Mouse (Mus musculus): ENCODE measurements at regions not wholly inside any gene's neighbourhood (a gene's known extent, or its start where the extent isn't known, plus 50 kb on each side); places are given as distances from the start of the nearest gene placed in this dataset.

DNA sequence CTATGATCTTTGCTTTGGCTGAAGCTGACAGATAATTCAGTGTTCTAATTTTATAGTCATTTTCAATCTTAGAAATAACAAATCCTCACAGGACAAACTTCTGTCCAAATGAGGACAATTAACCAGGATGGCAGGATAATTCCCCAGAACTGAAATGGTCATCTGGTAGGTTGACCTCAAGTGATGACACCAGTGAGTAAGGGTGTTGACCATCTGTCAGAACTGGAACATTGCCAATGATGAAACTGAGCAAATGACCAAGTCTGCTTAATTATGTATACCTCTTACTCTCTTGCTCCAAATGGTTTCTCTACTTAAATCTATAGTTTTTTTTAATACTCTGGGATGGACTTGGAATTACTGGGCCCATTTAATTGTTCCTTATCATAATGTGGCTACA is 1336.9 kb upstream of the Tenm3 start:
- DNase-seq (ENCODE audit: low read depth, low spot score), result peak; percentile 58

DNA sequence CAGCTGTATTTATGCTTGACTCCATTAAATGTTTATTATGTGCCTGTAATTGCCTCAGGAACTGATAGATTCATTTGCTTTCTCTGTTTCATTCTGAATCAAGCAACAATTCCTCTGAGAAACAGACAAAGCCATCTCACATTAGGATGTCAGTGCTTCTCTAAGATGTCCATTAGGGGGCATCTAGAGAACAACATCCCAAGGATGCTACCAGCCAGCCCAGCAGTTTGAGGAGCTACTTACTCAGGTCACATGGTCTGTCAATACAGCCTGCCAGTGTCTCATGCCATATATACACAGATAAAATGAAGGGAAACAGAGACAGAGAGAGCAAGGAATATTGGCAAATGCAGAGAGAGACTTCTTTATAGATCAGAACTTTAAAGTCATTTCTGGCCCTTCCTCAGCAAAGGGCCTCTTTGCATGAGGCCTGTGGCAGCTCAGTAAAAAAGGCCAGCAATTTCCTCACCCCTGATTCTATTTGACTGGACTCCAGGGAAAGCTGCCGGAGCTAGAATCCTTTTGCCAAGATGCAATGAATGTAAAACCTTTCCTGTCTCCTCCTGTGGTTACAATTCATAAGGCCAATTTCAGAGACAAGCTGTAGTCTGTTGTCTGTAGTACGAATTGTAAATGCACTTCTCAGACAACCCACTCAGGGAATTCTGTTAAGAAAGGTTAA is 1321.2 kb upstream of the Tenm3 start:
- peak; percentile 30 for DNase-seq (ENCODE audit: low read depth, low spot score)

DNA sequence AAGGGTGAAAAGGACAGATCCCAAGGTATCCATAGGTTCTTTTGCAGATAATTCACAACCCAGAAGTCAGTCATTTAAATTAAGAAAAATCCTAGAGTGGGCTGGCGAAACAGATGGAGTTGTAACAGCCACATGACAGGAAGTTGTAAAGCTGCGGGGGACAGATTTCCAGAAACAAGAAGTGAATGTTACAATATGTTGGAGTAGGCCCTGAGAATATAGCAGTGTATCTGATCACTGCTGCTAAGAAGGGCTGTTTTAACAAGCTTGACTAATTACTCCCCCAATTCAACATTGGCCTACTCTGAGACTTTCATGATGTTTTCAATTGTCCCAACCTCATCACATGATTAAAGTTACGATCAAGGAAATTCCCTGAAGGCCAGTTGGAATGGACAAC is 1317.3 kb upstream of the Tenm3 start:
- DNase-seq (ENCODE audit: low read depth, low spot score), result peak; percentile 22

DNA sequence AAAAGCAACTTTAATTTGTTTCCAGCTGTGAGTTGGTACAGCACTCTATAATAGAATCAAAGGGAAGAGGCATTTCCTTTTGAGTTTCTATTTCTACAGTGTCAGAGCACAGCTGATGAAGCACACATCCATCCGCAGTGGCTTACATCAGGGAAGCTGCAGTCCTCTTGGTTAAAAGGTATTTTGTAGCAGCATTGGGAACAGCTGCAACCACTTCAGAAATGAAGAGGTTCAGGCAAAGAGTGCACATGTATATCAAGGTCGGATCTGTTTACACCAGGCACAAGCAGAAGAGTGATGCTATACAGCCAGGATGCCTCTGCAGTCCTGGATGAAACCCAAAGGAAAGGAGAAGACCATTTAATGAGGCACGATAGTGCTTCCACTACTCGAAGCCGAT is 1316.6 kb upstream of the Tenm3 start:
- DNase-seq (ENCODE audit: low read depth, low spot score), result peak; percentile 27

DNA sequence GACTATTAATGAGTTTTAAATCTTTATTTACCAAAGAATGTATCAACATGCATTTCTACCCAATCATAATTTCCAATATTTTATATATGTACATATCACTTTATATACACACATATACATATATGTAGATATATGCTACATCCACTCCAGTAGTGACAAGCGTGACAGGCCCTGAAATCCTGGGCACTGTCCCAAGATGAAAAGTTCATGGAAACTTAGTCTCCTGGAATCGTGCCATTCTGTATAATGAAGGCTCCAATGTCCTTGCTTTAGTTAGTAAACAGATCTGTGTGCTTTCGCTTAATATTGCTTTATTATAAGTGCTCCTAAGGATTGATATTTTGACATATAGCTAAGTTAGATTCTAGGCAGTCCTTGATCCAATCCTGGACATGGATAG is 1296.1 kb upstream of the Tenm3 start:
- no peak for DNase-seq (ENCODE audit: low read depth, low spot score)

DNA sequence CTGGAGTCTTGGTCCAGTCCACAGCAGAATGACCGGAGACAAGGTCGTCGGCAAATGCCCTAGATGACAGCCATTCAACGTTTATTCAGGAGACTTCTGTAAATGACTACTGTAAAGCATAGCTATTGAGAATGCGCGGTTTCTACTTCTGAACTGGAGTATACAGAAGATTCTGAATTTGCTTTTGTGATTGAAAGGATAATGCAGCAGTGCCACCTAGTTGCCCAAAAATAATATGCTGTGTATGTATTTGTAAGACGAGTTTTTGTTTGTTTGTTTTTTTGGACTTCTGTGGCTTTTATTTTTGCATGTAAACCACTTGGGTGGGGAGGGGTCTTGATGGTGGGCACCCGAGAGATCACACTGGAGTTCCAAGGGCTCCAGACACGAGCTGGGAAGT is 1276.3 kb upstream of the Tenm3 start:
- DNase-seq (ENCODE audit: low read depth, low spot score), result peak; percentile 44

DNA sequence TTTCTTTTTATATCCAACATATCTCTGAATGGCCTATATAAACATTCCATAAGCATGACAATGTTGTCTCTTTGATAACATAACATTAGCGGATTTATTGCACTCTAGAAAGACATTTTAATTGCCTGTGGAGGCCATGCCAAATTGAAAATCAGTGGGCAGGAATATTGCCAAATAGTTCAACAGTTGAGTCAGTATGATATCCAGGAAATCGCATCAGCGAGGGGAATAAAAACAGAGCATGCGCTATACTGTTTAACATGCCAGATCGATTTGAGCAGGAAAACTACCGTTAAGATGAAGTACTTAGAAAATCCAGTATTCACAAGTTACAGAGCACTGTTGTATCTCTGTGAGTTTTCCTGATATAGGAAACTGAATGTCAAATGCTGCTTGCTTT is 1238.6 kb upstream of the Tenm3 start:
- DNase-seq (ENCODE audit: low read depth, low spot score), result peak; percentile 7

DNA sequence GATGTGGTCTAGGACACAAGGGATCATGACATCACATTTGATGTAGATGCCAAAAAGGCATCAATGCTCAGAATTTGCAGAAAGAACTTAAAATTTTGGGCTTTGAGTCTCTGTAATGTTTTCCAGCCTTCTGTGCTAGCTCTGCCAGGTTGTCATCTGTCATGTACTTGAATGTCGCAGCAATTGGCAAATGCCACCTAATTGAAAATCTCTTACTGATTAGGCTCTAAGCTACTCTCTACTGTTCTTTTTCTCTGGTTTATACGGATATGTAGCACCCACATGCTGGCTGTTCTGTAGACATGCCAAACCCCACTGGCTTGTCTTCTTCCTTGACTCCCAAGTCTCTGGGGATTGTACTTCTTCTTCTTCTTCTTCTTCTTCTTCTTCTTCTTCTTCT is 1193.3 kb upstream of the Tenm3 start:
- peak; percentile 18 for DNase-seq (ENCODE audit: low read depth, low spot score)

DNA sequence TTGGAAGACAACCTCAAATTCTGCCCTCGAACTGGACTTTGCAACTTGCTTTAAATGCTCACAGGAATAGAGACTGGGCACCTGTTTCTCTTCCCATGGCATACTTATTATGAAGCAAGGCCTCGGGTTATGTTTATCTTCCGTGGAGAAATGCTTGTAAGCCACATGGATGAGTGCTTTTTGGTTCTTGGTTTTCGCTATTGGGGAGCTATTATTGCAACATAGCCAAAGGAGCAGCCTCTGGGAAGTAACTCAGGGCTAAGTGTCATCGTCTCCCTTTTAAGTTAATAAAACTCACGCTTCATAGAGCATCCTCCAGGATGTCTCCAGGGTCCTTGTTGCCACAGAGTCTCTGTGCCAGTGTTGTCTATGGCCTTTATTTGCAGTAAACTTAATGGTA is 1183.8 kb upstream of the Tenm3 start:
- no peak for DNase-seq (ENCODE audit: low read depth, low spot score)

DNA sequence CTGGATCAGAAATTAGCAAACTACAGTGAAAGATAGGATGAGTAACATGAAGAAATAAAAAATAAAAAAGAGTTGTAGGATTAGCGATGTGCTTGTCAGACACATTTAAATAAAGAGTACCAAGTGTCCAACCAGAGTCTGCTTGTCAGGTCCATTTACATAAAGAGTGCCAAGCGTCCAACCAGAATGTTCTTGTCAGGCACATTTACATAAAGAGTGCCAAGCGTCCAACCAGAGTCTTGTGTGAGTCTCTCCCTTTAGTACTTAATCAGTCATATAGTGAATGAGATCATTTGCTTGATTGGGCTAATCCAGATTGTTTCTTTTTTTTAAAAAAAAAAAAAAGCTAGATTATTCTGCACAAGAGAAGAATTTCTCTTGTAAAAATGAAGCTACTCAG is 1163.8 kb upstream of the Tenm3 start:
- no peak for DNase-seq (ENCODE audit: low read depth, low spot score)

DNA sequence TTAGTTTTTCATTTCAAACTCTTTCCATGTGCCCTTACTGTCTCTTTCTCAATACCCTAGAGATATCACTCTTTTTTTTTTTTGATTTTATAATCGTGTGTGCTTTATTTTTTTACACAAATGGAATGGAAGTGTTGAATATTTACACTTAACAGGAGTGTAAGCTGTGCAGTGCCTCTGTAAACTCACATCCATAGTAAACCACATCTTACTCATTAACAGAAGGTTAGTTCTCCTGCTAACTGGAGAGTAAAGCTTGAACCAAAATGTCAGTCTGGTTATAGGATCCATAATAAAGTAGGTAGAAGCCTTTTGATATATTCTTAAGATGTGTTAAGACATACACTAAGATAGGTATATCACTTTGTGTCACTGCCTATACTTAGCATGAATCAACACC is 1160.5 kb upstream of the Tenm3 start:
- no peak for DNase-seq (ENCODE audit: low read depth, low spot score)

DNA sequence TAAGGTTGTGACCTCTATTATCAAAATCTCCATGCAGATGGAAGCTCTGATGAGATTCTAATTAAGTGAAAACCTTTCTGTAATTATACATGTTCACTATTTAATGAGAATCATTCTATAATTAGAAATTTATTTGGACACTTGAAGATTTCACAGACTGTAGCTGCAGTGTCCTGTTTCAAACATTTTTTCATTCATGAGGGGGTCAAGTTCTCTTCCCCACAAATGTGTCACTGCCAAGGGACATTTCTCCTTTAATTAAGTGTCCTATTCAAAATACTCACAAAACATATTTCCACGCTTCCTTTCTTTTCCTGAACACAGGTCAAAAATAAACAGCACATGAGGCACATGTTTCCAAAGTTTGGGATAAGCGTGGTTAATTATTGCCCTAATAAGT is 1159.9 kb upstream of the Tenm3 start:
- DNase-seq (ENCODE audit: low read depth, low spot score), result no peak

DNA sequence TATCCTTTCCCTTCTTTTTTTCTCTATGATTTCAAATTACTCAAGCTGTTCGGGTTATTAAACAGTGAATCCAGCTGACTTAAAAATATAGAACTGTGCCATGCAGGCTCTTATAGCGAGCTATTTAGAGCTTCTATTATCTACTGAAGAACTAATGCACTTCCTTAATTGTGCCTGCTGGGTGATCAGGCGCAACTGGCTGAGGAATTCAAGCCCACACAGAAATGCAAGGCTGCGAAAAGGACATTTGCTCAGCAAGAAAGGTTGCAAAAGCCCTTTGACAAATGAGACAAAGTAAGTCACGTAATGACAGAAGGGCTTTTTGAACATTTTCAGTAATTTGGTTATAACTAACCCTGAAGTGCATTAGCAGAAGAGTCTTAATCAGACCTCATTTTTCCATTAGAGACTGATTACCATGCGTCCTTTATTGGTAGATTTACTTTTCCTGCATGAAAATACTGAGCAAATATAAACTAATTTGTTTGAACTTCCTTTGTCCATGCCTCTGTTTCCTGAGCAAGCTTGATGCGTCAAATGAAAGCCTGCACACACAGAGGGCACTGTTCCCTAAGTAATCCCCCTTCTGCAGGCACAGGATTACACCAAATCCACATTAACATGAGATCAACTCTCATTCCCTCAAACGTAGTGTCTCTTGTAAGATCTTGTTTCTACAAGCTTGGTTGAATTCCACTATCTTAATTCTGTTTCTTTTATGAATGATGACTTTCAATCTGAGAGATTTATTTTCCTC is 1154.7 kb upstream of the Tenm3 start:
- DNase-seq (ENCODE audit: low read depth, low spot score), result peak; percentile 25
